Mouse (Mus musculus) liver, embryonic 14.5 days (tissue): ENCODE results near the gene Itgb7. TPM values are rescaled to one million over a fixed set of nuclear protein-coding genes. Genes with fewer than 3 reads are reported as not detected.

ENCODE experiments used
- ATAC-seq: fragments of 200-750 bp; cut with Nextera tagmentation; 2 replicates; pipeline ENCODE4 v1.8.0; 2017; ENCODE audit warnings: moderate number of reproducible peaks, mild to moderate bottlenecking, moderate library complexity; ENCODE audit not compliant: insufficient read depth
- DNase-seq, 3 experiments: peaks; one replicate each; pipeline ENCODE4 v3.0.0-alpha.2; 2012 to 2013; ENCODE audit warnings: low read depth in 3 of 3, low spot score in 3 of 3
- H3K27ac ChIP-seq: fragments of 300-500 bp; sonication (generic); 2 replicates; pipeline ENCODE4 v1.5.1; 2014; ENCODE audit warnings: moderate library complexity, mild to moderate bottlenecking, control low read depth, inconsistent platforms
- H3K27me3 ChIP-seq: fragments of 300-500 bp; sonication (generic); 2 replicates; pipeline ENCODE4 v1.6.1; 2014; ENCODE audit warnings: mild to moderate bottlenecking, low read length, moderate library complexity; ENCODE audit not compliant: control insufficient read depth, insufficient read depth
- H3K36me3 ChIP-seq: fragments of 300-500 bp; sonication (generic); replicated peaks from 2 replicates; pipeline ENCODE4 v1.6.1; 2014; ENCODE audit warnings: low read depth; ENCODE audit not compliant: control insufficient read depth, insufficient read depth
- H3K4me1 ChIP-seq, 2 experiments: fragments of 200-500 bp in 1 of 2; fragments of 300-500 bp in 1 of 2; sonication (generic) in 1 of 2; replicated peaks; 2 replicates each; pipeline ENCODE4 v1.6.1; 2012 to 2014; ENCODE audit warnings: antibody characterized with exemption in 1 of 2, inconsistent platforms in 1 of 2, low read length in 1 of 2; ENCODE audit not compliant: control insufficient read depth in 2 of 2, insufficient read depth in 2 of 2
- H3K4me2 ChIP-seq: fragments of 300-500 bp; sonication (generic); 2 replicates; pipeline ENCODE4 v1.6.1; 2014; ENCODE audit warnings: low read depth, mild to moderate bottlenecking, control low read depth, moderate library complexity
- H3K4me3 ChIP-seq, 2 experiments: fragments of 200-500 bp in 1 of 2; fragments of 300-500 bp in 1 of 2; sonication (generic) in 1 of 2; 2 replicates each; pipeline ENCODE4 v1.5.1; 2012 to 2014; ENCODE audit warnings: low read depth in 2 of 2, low read length in 2 of 2, mild to moderate bottlenecking in 2 of 2, control low read depth in 1 of 2, inconsistent platforms in 1 of 2, moderate library complexity in 1 of 2; ENCODE audit not compliant: insufficient read depth in 1 of 2
- H3K9ac ChIP-seq: fragments of 300-500 bp; sonication (generic); replicated peaks from 2 replicates; pipeline ENCODE4 v1.6.1; 2014; ENCODE audit warnings: mild to moderate bottlenecking, control low read depth, moderate library complexity
- H3K9me3 ChIP-seq: fragments of 300-500 bp; sonication (generic); 2 replicates; pipeline ENCODE4 v1.6.1; 2016; ENCODE audit warnings: low read length, mixed read lengths; ENCODE audit not compliant: control insufficient read depth
- CTCF ChIP-seq: IDR thresholded peaks from 2 replicates; pipeline ENCODE4 v1.5.1; 2016; ENCODE audit warnings: antibody characterized with exemption, low read depth, control low read depth
- EP300 ChIP-seq: IDR thresholded peaks from 2 replicates; pipeline ENCODE4 v1.6.1; 2016; ENCODE audit warnings: antibody characterized with exemption, low read depth
- WGBS: fragments of 180-500 bp; shearing (Covaris S2); extraction: QIAGEN DNeasy Blood & Tissue Kit; methylation state at CpG from one replicate; pipeline ENCODE4 v1.1.7; 2014; ENCODE audit not compliant: insufficient replicate concordance; 5-methylcytosine and 5-hydroxymethylcytosine counted together
- polyA plus RNA-seq, 2 experiments: library from polyadenylated mRNA; depleted of rRNA in 1 of 2; stranded (reverse) in 1 of 2; unstranded in 1 of 2; fragments of >200 nt; fragmentation: Nextera tagmentation in 1 of 2; extraction: Ambion mirVana in 1 of 2; gene quantifications; 2 replicates each; pipeline versions ENCODE4 v1.2.1 to v1.2.3; 2012 to 2014

Gene Itgb7
- polyA plus RNA-seq, 2 experiments, result 2.7 to 5.6 TPM

DNA sequence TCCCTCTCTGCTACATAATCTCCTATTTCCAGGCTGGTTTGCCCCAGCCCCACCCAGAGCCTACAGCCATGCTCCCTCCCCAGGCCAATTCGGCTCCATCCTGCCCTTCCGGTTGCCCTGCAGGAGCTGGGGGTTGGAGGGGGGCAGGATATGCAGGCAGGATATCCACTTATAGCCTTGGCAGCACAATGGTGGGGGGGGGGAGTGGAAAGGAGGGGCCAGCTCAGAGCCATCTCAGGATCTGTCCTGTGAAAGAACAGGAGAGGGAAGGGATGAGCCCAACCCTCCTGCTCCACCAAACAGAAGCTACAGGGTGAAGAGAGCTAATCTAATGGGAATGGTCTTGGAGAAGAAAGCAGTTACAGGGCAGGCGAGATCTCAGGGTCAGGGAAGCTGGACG is 8.9 kb upstream of the Itgb7 start:
- ATAC-seq (no peak), DNase-seq (no peak)
- Histone ChIP-seq H3K27me3 (peaks cover 25% of the 10 kb centered on the region), H3K36me3 (no peaks in the 10 kb centered on the region), H3K4me3 (no peak overlapping the region), H3K4me2 (no peak overlapping the region), H3K27ac (no peak overlapping the region), H3K4me1 (peaks cover under 1 to 10% of the 10 kb centered on the region in 2 experiments; a peak in 3 of 4 replicates), H3K9me3 (no peaks in the 10 kb centered on the region), H3K9ac (no peak overlapping the region)
- 47% methylated on average over 4 of the region's 4 CpGs for WGBS
- TF ChIP-seq CTCF (no peak), EP300 (no peak)

DNA sequence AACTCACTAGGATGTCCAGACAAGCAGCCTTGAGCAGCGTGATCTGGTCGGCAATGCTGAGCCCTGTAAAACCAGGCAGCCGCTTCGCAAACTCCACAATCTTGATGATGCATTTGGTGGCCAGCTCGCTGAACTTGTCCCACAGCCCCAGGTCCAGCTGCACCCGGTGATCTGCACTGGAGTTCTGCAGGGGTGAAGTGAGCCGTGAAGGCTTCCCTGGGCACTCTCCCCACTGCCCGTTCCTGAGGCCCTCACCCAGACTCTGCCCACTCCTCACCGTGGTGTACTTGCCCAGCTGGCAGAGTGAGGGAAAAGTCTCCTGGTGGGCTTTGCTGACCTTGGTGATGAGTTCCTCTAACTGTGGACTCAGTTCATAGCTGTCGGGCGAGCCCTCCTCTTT is 8.1 kb upstream of the Itgb7 start:
- 55% methylated on average over 11 of the region's 11 CpGs for WGBS
- H3K9ac ChIP-seq, result no peak overlapping the region
- no peak overlapping the region for H3K27ac ChIP-seq
- no peak for ATAC-seq
- H3K9me3 ChIP-seq, result no peaks in the 10 kb centered on the region
- no peak for DNase-seq
- no peak overlapping the region for H3K4me2 ChIP-seq
- H3K36me3 ChIP-seq, result no peaks in the 10 kb centered on the region
- peaks cover 18% of the 10 kb centered on the region for H3K27me3 ChIP-seq
- TF ChIP-seq CTCF (no peak), EP300 (no peak)
- H3K4me3 ChIP-seq, result no peak overlapping the region
- peaks cover 7 to 12% of the 10 kb centered on the region in 2 experiments for H3K4me1 ChIP-seq

DNA sequence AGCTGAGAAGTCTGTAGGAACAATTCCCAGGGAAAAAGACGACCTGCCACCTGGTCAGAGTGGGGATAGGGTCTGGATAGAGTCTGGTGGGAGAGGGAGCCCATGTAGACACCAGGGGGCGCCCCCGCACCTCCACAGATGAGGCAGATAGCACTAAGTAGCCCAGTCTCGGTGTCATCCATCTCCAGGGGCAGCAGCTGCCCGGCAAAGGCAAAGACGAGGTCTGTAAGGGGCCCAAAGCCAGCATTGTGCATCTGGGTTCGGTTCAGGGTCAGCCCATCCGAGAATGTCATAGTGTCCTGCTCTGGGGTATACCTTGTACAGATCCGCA is 7.5 kb upstream of the Itgb7 start:
- Histone ChIP-seq H3K4me3 (no peak overlapping the region), H3K27me3 (peaks cover 11% of the 10 kb centered on the region), H3K4me2 (no peak overlapping the region), H3K27ac (no peak overlapping the region), H3K4me1 (peaks cover 7 to 17% of the 10 kb centered on the region in 2 experiments), H3K9me3 (no peaks in the 10 kb centered on the region), H3K36me3 (no peaks in the 10 kb centered on the region), H3K9ac (no peak overlapping the region)
- TF ChIP-seq CTCF, result peak; percentile 91
- no peak for TF ChIP-seq EP300
- DNase-seq (peak in 1 of 3 experiments; percentile 39), ATAC-seq (no peak)
- 13% methylated on average over 9 of the region's 9 CpGs for WGBS

DNA sequence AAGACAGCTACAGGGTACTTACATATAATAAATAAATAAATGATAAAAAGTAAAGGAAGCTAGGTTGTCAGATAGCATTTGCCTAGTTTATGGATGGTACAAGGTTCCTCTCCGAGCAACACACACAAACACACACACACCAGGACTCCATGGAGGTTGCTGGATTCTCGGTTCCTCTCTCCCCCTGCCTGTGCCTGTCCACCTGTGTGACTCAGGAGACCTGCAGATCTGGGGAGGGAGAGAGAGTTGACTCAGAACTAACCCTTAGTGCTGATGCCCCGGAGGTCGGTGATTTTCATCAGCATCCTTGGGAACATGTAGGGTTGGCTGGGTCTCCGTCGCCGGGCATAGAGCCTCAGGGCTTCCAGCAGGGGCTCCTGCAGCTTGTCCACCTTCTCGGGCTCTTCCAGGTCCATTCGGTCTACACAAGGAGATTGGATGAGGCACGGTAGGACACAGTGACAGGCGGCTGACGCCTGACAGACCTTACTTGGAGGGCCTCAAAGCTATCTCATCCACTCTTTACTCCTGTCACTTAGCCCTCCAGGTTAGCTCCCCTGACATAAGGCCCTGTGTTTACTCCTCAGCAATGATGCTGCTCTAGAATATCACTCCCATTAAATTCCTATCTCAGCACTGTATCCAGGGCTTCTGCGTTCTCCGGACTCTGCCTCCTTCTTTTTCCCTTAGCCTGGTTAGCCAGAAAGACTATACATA is 7.0 kb upstream of the Itgb7 start:
- WGBS, result 71% methylated on average over 14 of the region's 14 CpGs
- no peak for DNase-seq
- Histone ChIP-seq H3K27ac (no peak overlapping the region), H3K9ac (no peak overlapping the region), H3K36me3 (no peaks in the 10 kb centered on the region), H3K4me3 (no peak overlapping the region), H3K4me1 (peaks cover 7 to 15% of the 10 kb centered on the region in 2 experiments), H3K9me3 (no peaks in the 10 kb centered on the region), H3K4me2 (no peak overlapping the region), H3K27me3 (peaks cover 6% of the 10 kb centered on the region)
- no peak for TF ChIP-seq EP300
- TF ChIP-seq CTCF, result no peak
- ATAC-seq, result no peak

DNA sequence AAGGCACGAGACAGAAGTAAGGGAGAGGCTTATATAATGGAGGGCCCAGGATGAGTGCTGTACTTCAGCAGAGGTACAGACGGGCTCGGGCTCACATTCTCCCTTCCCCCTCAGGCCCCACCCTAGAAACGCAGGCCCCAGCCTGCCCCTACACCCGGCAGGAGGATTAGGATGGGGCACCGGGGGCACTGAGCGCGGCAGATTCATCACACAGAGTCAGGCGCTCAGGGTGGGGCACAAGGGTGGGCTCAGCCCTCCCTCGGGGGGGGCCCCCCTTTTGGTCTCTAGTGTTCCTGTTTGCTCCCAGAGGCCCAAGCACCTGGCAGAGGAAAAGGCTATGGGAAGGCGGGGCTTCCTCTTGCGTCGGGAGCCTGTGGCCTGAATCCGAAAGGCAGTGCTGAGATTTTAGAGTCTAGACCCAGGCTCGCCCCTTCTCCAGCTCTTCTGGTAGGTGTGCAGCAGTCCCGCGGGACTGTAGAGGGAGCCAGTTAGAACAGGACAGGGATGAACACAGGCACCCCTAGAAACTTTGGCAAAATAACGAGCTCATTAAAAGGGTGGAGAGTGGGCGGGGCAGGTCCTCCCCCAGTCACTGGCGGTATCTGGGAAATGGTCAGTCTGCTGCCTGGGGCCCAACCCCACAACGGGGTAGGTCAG is 3.8 kb upstream of the Itgb7 start:
- no peak overlapping the region for H3K9ac ChIP-seq
- peak overlapping the region in 1 of 2 experiments; percentile 14; a peak in 2 of 4 replicates for H3K4me3 ChIP-seq
- H3K27ac ChIP-seq, result no peak overlapping the region
- TF ChIP-seq EP300, result no peak
- no peak for TF ChIP-seq CTCF
- H3K4me1 ChIP-seq, result peaks cover 21 to 35% of the 10 kb centered on the region in 2 experiments
- no peaks in the 10 kb centered on the region for H3K27me3 ChIP-seq
- no peak for ATAC-seq
- H3K4me2 ChIP-seq, result peak overlapping the region; percentile 22
- no peaks in the 10 kb centered on the region for H3K9me3 ChIP-seq
- no peaks in the 10 kb centered on the region for H3K36me3 ChIP-seq
- WGBS, result 27% methylated on average over 21 of the region's 21 CpGs
- DNase-seq, result no peak
